Comparison of ENCODE assay signal across 8 mouse cellular contexts in genomic region chr7:44304463-44304774, GRCm38 (mm10). TPM values are rescaled to one million over a fixed set of nuclear protein-coding genes. Genes with fewer than 3 reads are reported as not detected.
DNase-seq lines count a peak whose midpoint lies in the region; ATAC-seq and TF ChIP-seq lines count a peak whose summit lies in the region.

No protein-coding gene starts in this region.

- TF ChIP-seq EP300 in liver, embryonic 14.5 days (IDR thresholded peaks at IDR 0.05; ENCODE audit: low read depth): no peak

- no peak for TF ChIP-seq CTCF in cerebellum, adult 2 months (IDR thresholded peaks at IDR 0.05; ENCODE audit: borderline replicate concordance, insufficient read depth, low read depth, low read length)
- TF ChIP-seq CTCF in testis, adult 2 months (IDR thresholded peaks at IDR 0.05; ENCODE audit: control insufficient read depth, insufficient read depth, insufficient replicate concordance, low read depth, low read length): no peak
- TF ChIP-seq CTCF in liver, embryonic 14.5 days (IDR thresholded peaks at IDR 0.05; ENCODE audit: low read depth): no peak

- peak; percentile 15 for ATAC-seq in liver, embryonic 14.5 days (ENCODE audit: insufficient read depth)

- DNase-seq in cerebellum, adult 2 months: no peak
- DNase-seq in cerebellum, adult 9-11 months: no peak
- no peak for DNase-seq in testis, postnatal 10 days (ENCODE audit: low spot score)
- DNase-seq in liver, embryonic 14.5 days (ENCODE audit: low read depth in 3 of 3, low spot score in 3 of 3): no peak
- DNase-seq in adrenal gland, adult (ENCODE audit: inconsistent age in 2 of 2, low spot score in 1 of 2): no peak
- DNase-seq in cerebellum, postnatal 10 days: no peak
- no peak for DNase-seq in left cerebral cortex, postnatal 10 days (ENCODE audit: extremely low spot score in 1 of 2, low spot score in 2 of 2)

- H3K4me2 ChIP-seq in liver, embryonic 14.5 days (ENCODE audit: low read depth): peak overlapping the region; percentile 66

- peak overlapping the region; percentile 48 for H3K9ac ChIP-seq in liver, embryonic 14.5 days (replicated peaks)

- no peaks in the 10 kb centered on the region for H3K27me3 ChIP-seq in cerebellum, adult 2 months (ENCODE audit: control insufficient read depth, insufficient read depth, low read length)
- H3K27me3 ChIP-seq in testis, adult 2 months (ENCODE audit: control insufficient read depth, insufficient read depth, low read length): no peaks in the 10 kb centered on the region
- H3K27me3 ChIP-seq in liver, embryonic 14.5 days (ENCODE audit: control insufficient read depth, insufficient read depth, low read length): peaks cover 14% of the 10 kb centered on the region

- H3K4me3 ChIP-seq in cerebellum, adult 2 months (replicated peaks; ENCODE audit: insufficient read depth, low read depth, low read length): peak overlapping the region; percentile 78
- peak overlapping the region; percentile 88 for H3K4me3 ChIP-seq in testis, adult 2 months (ENCODE audit: control insufficient read depth, low read depth, low read length)
- H3K4me3 ChIP-seq in liver, embryonic 14.5 days (ENCODE audit: insufficient read depth in 1 of 2, low read depth in 2 of 2, low read length in 2 of 2): peak overlapping the region; percentile 51

- H3K4me1 ChIP-seq in cerebellum, adult 2 months (ENCODE audit: control insufficient read depth, insufficient read depth, low read length): peaks cover 4% of the 10 kb centered on the region; the same call in 1 of the 2 replicates
- H3K4me1 ChIP-seq in testis, adult 2 months (ENCODE audit: control insufficient read depth, insufficient read depth, low read length): peaks cover 14% of the 10 kb centered on the region
- H3K4me1 ChIP-seq in liver, embryonic 14.5 days (replicated peaks; ENCODE audit: control insufficient read depth in 2 of 2, insufficient read depth in 2 of 2, low read length in 1 of 2): peaks cover 0 to 6% of the 10 kb centered on the region in 2 experiments; a peak in 1 of 4 replicates

- intact Hi-C loops in left cerebral cortex, postnatal 10 days (cut with DNase I): no loop called here

- WGBS in cerebellum, adult 2 months: under 1% methylated on average over 25 of the region's 25 CpGs
- WGBS in liver, embryonic 14.5 days (ENCODE audit: insufficient replicate concordance): under 1% methylated on average over 25 of the region's 25 CpGs

- no peak for TF ChIP-seq POLR2A in cerebellum, adult 2 months (IDR thresholded peaks at IDR 0.05; ENCODE audit: borderline replicate concordance, insufficient read depth, low read length)
- no peak for TF ChIP-seq POLR2A in testis, adult 2 months (IDR thresholded peaks at IDR 0.05; ENCODE audit: control insufficient read depth, low read depth, low read length)

- no peaks in the 10 kb centered on the region for H3K36me3 ChIP-seq in testis, adult 2 months (ENCODE audit: control insufficient read depth, insufficient read depth, low read length)
- no peaks in the 10 kb centered on the region for H3K36me3 ChIP-seq in liver, embryonic 14.5 days (replicated peaks; ENCODE audit: control insufficient read depth, insufficient read depth, low read depth)

- H3K27ac ChIP-seq in cerebellum, adult 2 months (ENCODE audit: insufficient read depth, low read length): peak overlapping the region; percentile 76
- H3K27ac ChIP-seq in testis, adult 2 months (ENCODE audit: control insufficient read depth, insufficient read depth, low read depth, low read length): peak overlapping the region; percentile 87
- no peak overlapping the region for H3K27ac ChIP-seq in liver, embryonic 14.5 days

- H3K9me3 ChIP-seq in liver, embryonic 14.5 days (ENCODE audit: control insufficient read depth, low read length): no peaks in the 10 kb centered on the region

RNA-seq across cellular contexts. Expression of gene Clec11a, which starts 2.3 kb away (rescaled TPM):
- polyA plus RNA-seq in cerebellum, adult 2 months (2012; rRNA removed): 2.4 and 3.0 TPM in 2 replicates
- polyA plus RNA-seq in testis, adult 2 months (2012; rRNA removed): 1.7 and 3.1 TPM in 2 replicates
- 0.34 and 0.38 TPM in 2 replicates for polyA plus RNA-seq in liver, embryonic 14.5 days (2012; rRNA removed)
- 0.33 and 0.51 TPM in 2 replicates for polyA plus RNA-seq in liver, embryonic 14.5 days (2014; fragmentation: Nextera tagmentation; extraction: Ambion mirVana)
- total RNA-seq in left cerebral cortex, postnatal 10 days (2021): 1 to 10 TPM; 2.5 to 2.8 TPM

RNA-seq across cellular contexts. Expression of gene Shank1, which starts 5.6 kb away (rescaled TPM):
- polyA plus RNA-seq in cerebellum, adult 2 months (2012; rRNA removed): 51.4 and 60.7 TPM in 2 replicates
- 4.0 and 5.5 TPM in 2 replicates for polyA plus RNA-seq in testis, adult 2 months (2012; rRNA removed)
- polyA plus RNA-seq in liver, embryonic 14.5 days (2012; rRNA removed): 0.04 and 0.06 TPM in 2 replicates
- polyA plus RNA-seq in liver, embryonic 14.5 days (2014; fragmentation: Nextera tagmentation; extraction: Ambion mirVana): 0.05 TPM in 1 of 2 replicates, not detected in the other
- 100 to 1,000 TPM; 423 to 432 TPM for total RNA-seq in left cerebral cortex, postnatal 10 days (2021)

RNA-seq across cellular contexts. Expression of gene Gm15517, which starts 43.2 kb away (rescaled TPM):
- polyA plus RNA-seq in cerebellum, adult 2 months (2012; rRNA removed): not detected in 2 replicates
- 3,148 and 3,520 TPM in 2 replicates for polyA plus RNA-seq in testis, adult 2 months (2012; rRNA removed)
- polyA plus RNA-seq in liver, embryonic 14.5 days (2012; rRNA removed): not detected in 2 replicates
- polyA plus RNA-seq in liver, embryonic 14.5 days (2014; fragmentation: Nextera tagmentation; extraction: Ambion mirVana): not detected in 2 replicates
- total RNA-seq in left cerebral cortex, postnatal 10 days (2021): not detected

RNA-seq across cellular contexts. Expression of gene Acp4, which starts 47.2 kb away (rescaled TPM):
- not detected in 2 replicates for polyA plus RNA-seq in cerebellum, adult 2 months (2012; rRNA removed)
- polyA plus RNA-seq in testis, adult 2 months (2012; rRNA removed): 29.1 and 29.8 TPM in 2 replicates
- not detected in 2 replicates for polyA plus RNA-seq in liver, embryonic 14.5 days (2012; rRNA removed)
- polyA plus RNA-seq in liver, embryonic 14.5 days (2014; fragmentation: Nextera tagmentation; extraction: Ambion mirVana): not detected in 2 replicates
- not detected for total RNA-seq in left cerebral cortex, postnatal 10 days (2021)

RNA-seq across cellular contexts. Expression of gene 2410002F23Rik, which starts 57.9 kb away (rescaled TPM):
- polyA plus RNA-seq in cerebellum, adult 2 months (2012; rRNA removed): 98.8 and 111 TPM in 2 replicates
- polyA plus RNA-seq in testis, adult 2 months (2012; rRNA removed): 53.2 and 55.4 TPM in 2 replicates
- 43.8 and 47.9 TPM in 2 replicates for polyA plus RNA-seq in liver, embryonic 14.5 days (2012; rRNA removed)
- 20.0 and 21.8 TPM in 2 replicates for polyA plus RNA-seq in liver, embryonic 14.5 days (2014; fragmentation: Nextera tagmentation; extraction: Ambion mirVana)
- 100 to 1,000 TPM; 116 to 119 TPM for total RNA-seq in left cerebral cortex, postnatal 10 days (2021)

Comparison
In these comparisons a context has a peak if more than half of its experiments do, and no peak if none do; other contexts are left out.
1. RNA of gene Gm15517, which starts 43.2 kb away (polyA plus RNA-seq): 3,148 to 3,520 TPM in testis, adult 2 months; not detected in cerebellum, adult 2 months and not detected in liver, embryonic 14.5 days; every median in the first group is over 1,000 times any median in the second.
2. Peak in every context shown above with its lines, with median percentiles within 50 percentile points of each other: H3K4me3 ChIP-seq.